Mouse (Mus musculus) kidney, embryonic 16.5 days (tissue): ENCODE measurements at regions not wholly inside any gene's neighbourhood (a gene's known extent, or its start where the extent isn't known, plus 50 kb on each side); places are given as distances from the start of the nearest gene placed in this dataset.
A peak's percentile ranks its signal among the peaks of the same experiment; 100 is the strongest.
"Not testable (repeated sequence)": the region's sequence is repeated elsewhere in the genome, so short reads cannot be mapped to it uniquely, and the experiment has no call there.

Source experiments
- ATAC-seq: fragments of 200-750 bp; cut with Nextera tagmentation; 2 replicates; pipeline ENCODE4 v1.8.0; 2017; ENCODE audit warnings: moderate TSS enrichment; ENCODE audit not compliant: low FRiP score, low TSS enrichment
- H3K27ac ChIP-seq: fragments of 300-500 bp; sonication (generic); 2 replicates; pipeline ENCODE4 v1.5.1; 2014; ENCODE audit warnings: low read length
- H3K27me3 ChIP-seq: fragments of 300-500 bp; sonication (generic); 2 replicates; pipeline ENCODE4 v1.6.1; 2014; ENCODE audit warnings: low read length, control low read depth, mixed read lengths; ENCODE audit not compliant: insufficient read depth
- H3K36me3 ChIP-seq: fragments of 300-500 bp; sonication (generic); 2 replicates; pipeline ENCODE4 v1.6.1; 2014; ENCODE audit warnings: low read length, control low read depth, mixed read lengths; ENCODE audit not compliant: insufficient read depth
- H3K4me1 ChIP-seq: fragments of 300-500 bp; sonication (generic); 2 replicates; pipeline ENCODE4 v1.6.1; 2014; ENCODE audit warnings: low read length, control low read depth, mixed read lengths; ENCODE audit not compliant: insufficient read depth
- H3K4me2 ChIP-seq: fragments of 300-500 bp; sonication (generic); replicated peaks from 2 replicates; pipeline ENCODE4 v1.6.1; 2014; ENCODE audit warnings: low read depth, low read length
- H3K4me3 ChIP-seq: fragments of 300-500 bp; sonication (generic); 2 replicates; pipeline ENCODE4 v1.5.1; 2014; ENCODE audit warnings: mild to moderate bottlenecking, low read length
- H3K9ac ChIP-seq: fragments of 300-500 bp; sonication (generic); replicated peaks from 2 replicates; pipeline ENCODE4 v1.6.1; 2014; ENCODE audit warnings: low read length
- H3K9me3 ChIP-seq: fragments of 300-500 bp; sonication (generic); 2 replicates; pipeline ENCODE4 v1.6.1; 2016; ENCODE audit warnings: low read length, control low read depth
- WGBS: fragments of 180-500 bp; shearing (Covaris S2); extraction: QIAGEN DNeasy Blood & Tissue Kit; methylation state at CpG from one replicate; pipeline ENCODE4 v1.1.7; 2014; 5-methylcytosine and 5-hydroxymethylcytosine counted together

DNA sequence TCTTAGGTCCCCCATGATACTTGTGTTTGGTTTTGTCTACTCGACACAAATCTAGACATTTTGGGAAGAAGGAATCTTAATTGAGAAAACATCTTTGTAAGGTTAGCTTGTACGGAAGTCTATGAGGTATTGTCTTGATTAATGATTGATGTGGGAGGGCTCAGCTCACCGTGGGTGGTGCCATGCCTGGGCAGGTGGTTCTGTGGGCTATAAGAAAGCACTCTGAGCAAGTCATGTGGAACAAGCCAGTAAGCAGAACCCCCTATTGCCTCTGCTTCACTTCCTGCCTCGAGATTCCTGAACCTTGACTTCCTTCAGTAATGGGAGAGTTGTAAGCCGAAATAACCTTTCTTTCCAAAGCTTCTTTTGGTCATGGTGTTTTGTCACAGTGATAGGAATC is 174.6 kb upstream of the Mpdz start:
- peak; percentile 92 for ATAC-seq
- 34% methylated on average over 5 of the region's 5 CpGs for WGBS
- H3K27me3 ChIP-seq = no peaks in the 10 kb centered on the region

DNA sequence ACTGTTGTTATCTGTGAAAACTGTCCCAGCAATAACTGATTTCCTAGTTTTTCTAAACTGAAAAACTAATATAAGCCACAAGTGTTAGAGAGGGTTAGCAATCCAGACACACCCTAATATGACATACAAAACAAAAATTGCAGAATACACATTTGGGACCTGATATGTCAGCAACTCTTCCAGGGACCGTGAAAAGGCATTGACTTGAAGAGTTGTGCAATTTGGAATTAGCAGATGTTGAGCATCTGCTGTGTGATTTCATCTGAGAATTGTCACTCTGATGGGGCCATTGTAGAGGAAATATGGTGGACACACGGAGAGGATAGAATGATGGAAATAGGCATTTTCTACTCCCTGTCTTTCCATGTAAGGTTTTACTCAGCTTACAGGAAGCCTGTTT is 168.6 kb upstream of the Mpdz start:
- Histone ChIP-seq H3K4me3 (no peak overlapping the region), H3K9me3 (no peaks in the 10 kb centered on the region), H3K9ac (no peak overlapping the region), H3K27ac (no peak overlapping the region), H3K27me3 (no peaks in the 10 kb centered on the region), H3K4me1 (no peaks in the 10 kb centered on the region), H3K36me3 (no peaks in the 10 kb centered on the region), H3K4me2 (no peak overlapping the region)
- ATAC-seq = no peak
- 83% methylated on average over 2 of the region's 2 CpGs for WGBS

More for the DNA sequence above, 174.6 kb upstream of the Mpdz start:
- Histone ChIP-seq H3K9me3 (no peaks in the 10 kb centered on the region), H3K4me1 (no peaks in the 10 kb centered on the region), H3K27ac (no peak overlapping the region), H3K9ac (no peak overlapping the region), H3K4me3 (no peak overlapping the region), H3K4me2 (no peak overlapping the region), H3K36me3 (no peaks in the 10 kb centered on the region)

DNA sequence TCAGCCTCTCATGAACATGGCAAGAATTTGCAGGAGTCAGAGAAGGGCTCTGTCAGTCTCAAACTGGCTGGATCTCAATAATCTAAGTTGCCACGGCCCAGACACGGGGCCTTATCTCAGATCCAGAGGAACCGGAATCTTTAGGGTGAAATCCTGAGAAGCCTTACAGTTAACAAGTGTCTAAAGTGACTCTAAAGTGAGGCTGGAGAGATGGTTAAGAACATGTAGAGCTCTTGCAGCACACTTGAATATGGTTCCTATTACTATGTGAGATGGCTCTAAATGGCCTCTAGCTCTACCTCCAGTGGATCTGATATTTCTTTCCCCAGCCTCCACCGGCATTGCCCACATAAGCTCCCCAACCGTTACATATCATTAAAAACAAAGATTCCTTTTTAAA is 157.8 kb upstream of the Mpdz start:
- Histone ChIP-seq H3K9me3 (no peaks in the 10 kb centered on the region), H3K9ac (no peak overlapping the region), H3K4me2 (no peak overlapping the region), H3K36me3 (no peaks in the 10 kb centered on the region), H3K27me3 (no peaks in the 10 kb centered on the region), H3K27ac (no peak overlapping the region), H3K4me3 (no peak overlapping the region), H3K4me1 (no peaks in the 10 kb centered on the region)
- ATAC-seq = no peak
- 90% methylated on average over 5 of the region's 5 CpGs for WGBS

DNA sequence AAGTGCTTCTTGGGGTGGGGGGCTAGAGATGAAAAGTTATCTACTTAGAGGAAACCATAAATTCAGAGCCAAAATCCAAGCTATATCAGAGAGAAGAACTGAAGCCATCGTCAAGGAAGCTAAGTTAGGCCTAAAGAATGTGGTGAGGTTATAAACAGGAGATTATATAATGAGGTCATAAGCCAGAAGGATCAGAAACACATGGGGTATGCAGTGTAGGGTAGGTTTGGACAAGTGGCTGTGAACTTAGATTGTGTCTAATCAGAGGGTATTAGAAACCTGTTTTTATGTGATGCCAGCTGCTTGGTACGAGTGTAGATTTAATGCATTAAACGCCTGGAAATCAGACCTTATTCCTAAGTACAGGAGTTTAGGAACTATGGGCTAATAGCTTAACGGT is 154.8 kb upstream of the Mpdz start:
- H3K9me3 ChIP-seq = no peaks in the 10 kb centered on the region
- H3K27ac ChIP-seq = no peak overlapping the region
- no peaks in the 10 kb centered on the region for H3K36me3 ChIP-seq
- 79% methylated on average over 4 of the region's 4 CpGs for WGBS
- no peak overlapping the region for H3K9ac ChIP-seq
- no peak overlapping the region for H3K4me2 ChIP-seq
- no peaks in the 10 kb centered on the region for H3K27me3 ChIP-seq
- no peaks in the 10 kb centered on the region for H3K4me1 ChIP-seq
- no peak for ATAC-seq
- H3K4me3 ChIP-seq = no peak overlapping the region

DNA sequence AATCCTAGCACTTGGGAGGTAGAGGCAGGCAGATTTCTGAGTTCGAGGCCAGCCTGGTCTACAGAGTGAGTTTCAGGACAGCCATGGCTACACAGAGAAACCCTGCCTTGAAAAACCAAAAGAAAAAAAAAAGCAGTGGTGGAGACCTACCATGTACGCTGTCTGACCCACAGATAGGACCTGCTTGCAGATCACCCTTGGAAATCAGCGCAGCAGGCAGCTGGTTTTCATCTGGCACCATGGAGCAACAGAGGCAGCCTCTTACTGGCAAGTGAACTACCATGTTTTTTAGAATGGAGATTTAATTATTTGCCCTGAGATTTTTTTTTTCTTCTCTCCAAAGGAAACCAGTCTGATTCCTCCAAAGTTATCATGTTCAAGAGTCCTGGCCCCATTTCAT is 150.8 kb upstream of the Mpdz start:
- H3K27ac ChIP-seq, H3K36me3 ChIP-seq, H3K9me3 ChIP-seq, H3K9ac ChIP-seq, H3K4me1 ChIP-seq, ATAC-seq, H3K4me3 ChIP-seq, H3K27me3 ChIP-seq, H3K4me2 ChIP-seq: not testable (repeated sequence)
- WGBS = 86% methylated on average over 3 of the region's 3 CpGs

DNA sequence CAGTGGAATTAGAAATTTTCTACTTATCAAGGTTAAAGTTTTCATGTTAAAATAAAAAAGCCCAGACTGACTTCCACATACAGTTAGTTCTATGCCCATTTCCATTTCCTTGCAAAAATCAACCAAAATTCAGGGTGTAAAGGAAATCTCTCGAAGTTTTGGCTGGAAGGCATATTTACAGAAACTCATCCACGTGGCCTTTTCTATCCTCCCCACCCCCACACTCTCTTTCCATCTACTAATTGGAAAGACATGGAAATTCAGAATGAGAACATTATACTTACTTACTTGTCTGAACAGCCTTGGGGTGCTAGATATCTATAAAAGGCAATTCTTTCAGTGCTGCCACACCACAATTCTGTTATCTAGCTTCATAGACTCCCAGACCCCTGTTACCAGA is 139.9 kb upstream of the Mpdz start:
- no peak overlapping the region for H3K4me3 ChIP-seq
- no peaks in the 10 kb centered on the region for H3K9me3 ChIP-seq
- H3K27me3 ChIP-seq = no peaks in the 10 kb centered on the region
- no peak overlapping the region for H3K9ac ChIP-seq
- H3K27ac ChIP-seq = no peak overlapping the region
- 49% methylated on average over 2 of the region's 2 CpGs for WGBS
- no peaks in the 10 kb centered on the region for H3K4me1 ChIP-seq
- no peak overlapping the region for H3K4me2 ChIP-seq
- H3K36me3 ChIP-seq = no peaks in the 10 kb centered on the region
- ATAC-seq = no peak

DNA sequence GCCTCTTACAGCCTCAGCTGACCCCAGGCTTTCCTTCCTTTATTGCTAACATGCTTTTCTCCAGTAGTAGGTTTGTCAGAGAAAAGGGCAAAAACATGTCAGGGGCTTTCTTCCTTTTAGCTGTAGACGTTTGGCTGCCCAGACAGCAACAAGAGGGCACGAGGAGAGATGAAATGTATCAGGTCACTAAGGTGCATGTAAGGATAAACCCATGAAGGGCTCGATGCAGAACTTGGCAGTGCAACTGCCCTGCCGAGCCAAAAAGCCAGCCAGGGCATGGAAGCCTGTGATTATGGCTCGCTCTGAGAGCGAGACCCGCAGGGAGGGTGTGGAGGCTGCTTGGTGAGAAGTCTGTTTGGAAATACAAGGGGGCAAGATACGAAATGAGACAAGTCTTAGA is 137.9 kb upstream of the Mpdz start:
- Histone ChIP-seq H3K4me2 (no peak overlapping the region), H3K27me3 (no peaks in the 10 kb centered on the region), H3K36me3 (no peaks in the 10 kb centered on the region), H3K9ac (no peak overlapping the region), H3K9me3 (no peaks in the 10 kb centered on the region), H3K4me1 (no peaks in the 10 kb centered on the region), H3K27ac (no peak overlapping the region), H3K4me3 (no peak overlapping the region)
- 67% methylated on average over 8 of the region's 8 CpGs for WGBS
- ATAC-seq = no peak

DNA sequence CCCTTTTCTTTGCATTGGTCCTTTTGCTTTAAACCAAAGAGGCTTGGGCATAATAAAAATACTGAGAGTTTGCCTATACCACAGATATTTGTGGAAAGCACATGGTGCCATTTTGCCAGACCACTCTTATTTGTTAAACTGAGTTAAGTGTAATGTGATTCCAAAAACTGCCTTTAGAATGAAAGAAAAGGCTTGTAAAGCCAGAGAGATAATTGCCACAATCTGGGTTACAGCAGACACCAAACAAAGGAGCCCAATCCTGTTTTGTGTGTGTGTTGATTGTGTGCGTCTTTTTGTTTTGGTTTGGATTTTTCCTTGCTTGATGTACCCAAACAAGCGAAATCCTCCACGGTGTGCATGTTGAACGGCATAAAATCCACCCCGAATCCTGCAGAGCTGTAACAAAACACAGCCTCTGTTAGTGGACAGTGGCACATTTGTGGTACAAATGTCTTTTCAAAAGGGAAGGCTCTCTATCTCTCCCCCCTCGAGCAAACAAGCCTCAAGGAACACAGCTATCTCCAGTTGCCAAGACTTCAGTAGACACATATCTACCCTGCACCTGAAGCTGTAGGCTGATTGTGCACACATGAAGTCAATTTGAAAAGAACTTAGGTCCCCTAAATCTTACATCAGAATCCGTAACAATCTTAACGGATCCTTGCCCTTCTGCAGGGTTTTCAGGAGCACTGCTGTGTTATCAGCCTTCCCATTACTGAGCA is 136.9 kb upstream of the Mpdz start:
- ATAC-seq = no peak
- WGBS = 78% methylated on average over 8 of the region's 8 CpGs
- Histone ChIP-seq H3K36me3 (no peaks in the 10 kb centered on the region), H3K27ac (no peak overlapping the region), H3K27me3 (no peaks in the 10 kb centered on the region), H3K4me3 (no peak overlapping the region), H3K4me1 (no peaks in the 10 kb centered on the region), H3K9me3 (no peaks in the 10 kb centered on the region), H3K9ac (no peak overlapping the region), H3K4me2 (no peak overlapping the region)

DNA sequence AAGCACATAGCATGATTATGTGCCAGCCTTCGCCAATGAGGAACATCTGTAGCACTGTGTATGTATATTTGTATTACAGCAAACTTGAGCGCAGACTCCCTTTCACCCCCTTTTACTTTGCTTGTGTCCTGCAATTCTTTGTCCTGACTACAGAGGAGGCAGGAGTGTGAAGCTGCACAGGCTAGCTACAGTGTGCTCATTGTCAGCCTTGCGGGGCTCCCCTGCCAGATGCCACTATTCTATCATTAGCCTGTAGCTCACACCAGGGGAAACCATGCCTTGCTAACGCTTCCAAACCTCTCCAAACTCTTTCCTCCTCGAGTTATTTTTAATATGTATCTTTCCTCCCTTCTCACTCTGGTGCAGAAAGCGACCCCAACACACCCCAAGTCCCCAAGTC is 136.4 kb upstream of the Mpdz start:
- Histone ChIP-seq H3K4me3 (no peak overlapping the region), H3K9me3 (no peaks in the 10 kb centered on the region), H3K27ac (no peak overlapping the region), H3K9ac (no peak overlapping the region), H3K27me3 (no peaks in the 10 kb centered on the region), H3K36me3 (no peaks in the 10 kb centered on the region), H3K4me1 (no peaks in the 10 kb centered on the region), H3K4me2 (no peak overlapping the region)
- WGBS = 67% methylated on average over 6 of the region's 6 CpGs
- ATAC-seq = no peak

DNA sequence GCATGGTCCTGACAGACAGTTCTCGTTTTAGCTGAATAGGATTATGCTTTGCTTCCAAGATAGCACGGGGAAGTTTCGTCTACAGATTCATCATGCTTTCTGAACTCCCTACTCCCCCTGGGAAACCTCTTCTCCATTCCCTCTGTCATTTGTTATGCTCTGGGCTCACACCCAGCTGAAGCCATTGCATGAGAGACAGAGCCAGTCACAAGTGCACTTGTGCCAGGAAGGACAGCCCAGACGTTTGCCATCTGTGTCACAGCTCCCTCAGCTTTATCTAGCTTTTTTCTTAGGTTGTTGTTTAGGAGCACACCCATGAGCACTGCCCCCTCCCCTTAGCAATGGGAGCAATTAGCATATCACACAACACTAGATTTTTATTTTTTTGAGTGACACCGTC is 131.2 kb upstream of the Mpdz start:
- no peak for ATAC-seq
- Histone ChIP-seq H3K36me3 (no peaks in the 10 kb centered on the region), H3K9ac (no peak overlapping the region), H3K27me3 (no peaks in the 10 kb centered on the region), H3K27ac (no peak overlapping the region), H3K4me3 (no peak overlapping the region), H3K4me2 (no peak overlapping the region), H3K4me1 (no peaks in the 10 kb centered on the region), H3K9me3 (no peaks in the 10 kb centered on the region)
- 68% methylated on average over 5 of the region's 5 CpGs for WGBS
